Mouse (Mus musculus): ENCODE measurements at regions not wholly inside any gene's neighbourhood (a gene's known extent, or its start where the extent isn't known, plus 50 kb on each side); places are given as distances from the start of the nearest gene placed in this dataset.
A peak's percentile ranks its signal among the peaks of the same experiment; 100 is the strongest.
"Not testable (repeated sequence)": the region's sequence is repeated elsewhere in the genome, so short reads cannot be mapped to it uniquely, and the experiment has no call there.

GRCm38 (mm10) chr10:54858075-54858474 lies 781.7 kb upstream of the Man1a start:
- Histone ChIP-seq H3K4me1 (replicated peaks) (no peaks in the 10 kb centered on the region), H3K9me3 (no peaks in the 10 kb centered on the region), H3K27ac (no peak overlapping the region), H3K4me3 (replicated peaks) (no peak overlapping the region), H3K36me3 (no peaks in the 10 kb centered on the region), H3K4me2 (replicated peaks) (no peak overlapping the region), H3K27me3 (no peaks in the 10 kb centered on the region), H3K9ac (replicated peaks) (no peak overlapping the region)
- no peak for ATAC-seq

- Histone ChIP-seq H3K27ac (no peak overlapping the region), H3K9me3 (no peaks in the 10 kb centered on the region), H3K9ac (replicated peaks) (no peak overlapping the region), H3K4me3 (replicated peaks) (no peak overlapping the region), H3K36me3 (no peaks in the 10 kb centered on the region), H3K27me3 (no peaks in the 10 kb centered on the region), H3K4me1 (replicated peaks) (no peaks in the 10 kb centered on the region), H3K4me2 (replicated peaks) (no peak overlapping the region)
- ATAC-seq = no peak
- 86% methylated on average over 2 of the region's 2 CpGs for WGBS
Measured at GRCm38 (mm10) chr10:54841591-54841990, 765.2 kb upstream of the Man1a start.

DNA sequence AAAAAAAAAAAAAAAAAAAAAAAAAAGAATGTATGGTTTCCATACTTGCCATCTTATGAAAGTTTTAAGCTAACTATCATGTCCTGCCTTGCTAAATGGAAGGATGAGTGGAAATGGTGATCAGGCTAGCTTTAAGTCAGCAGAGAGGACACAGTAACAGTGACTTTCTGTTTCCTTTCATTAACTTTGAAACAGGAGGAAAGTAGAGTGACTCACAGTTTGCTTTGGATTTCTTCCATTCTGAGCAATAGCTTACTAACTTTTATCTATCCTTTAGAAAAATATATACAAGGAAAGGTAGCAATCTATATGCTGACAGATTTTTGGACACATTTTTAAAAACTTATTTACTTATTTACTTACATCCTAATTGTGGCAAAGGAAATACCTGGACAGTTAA lies 762.6 kb upstream of the Man1a start:
- no peaks in the 10 kb centered on the region for H3K9me3 ChIP-seq
- H3K27me3 ChIP-seq = no peaks in the 10 kb centered on the region
- H3K4me2 ChIP-seq (replicated peaks) = no peak overlapping the region
- no peaks in the 10 kb centered on the region for H3K36me3 ChIP-seq
- no peak overlapping the region for H3K9ac ChIP-seq (replicated peaks)
- H3K4me3 ChIP-seq (replicated peaks) = no peak overlapping the region
- no peak for ATAC-seq
- no peak overlapping the region for H3K27ac ChIP-seq
- H3K4me1 ChIP-seq (replicated peaks) = no peaks in the 10 kb centered on the region

- ATAC-seq = no peak
- Histone ChIP-seq H3K27ac (no peak overlapping the region), H3K4me2 (replicated peaks) (no peak overlapping the region), H3K27me3 (no peaks in the 10 kb centered on the region), H3K9me3 (no peaks in the 10 kb centered on the region), H3K4me3 (replicated peaks) (no peak overlapping the region), H3K4me1 (replicated peaks) (no peaks in the 10 kb centered on the region), H3K9ac (replicated peaks) (no peak overlapping the region), H3K36me3 (no peaks in the 10 kb centered on the region)
- WGBS = 91% methylated on average over 2 of the region's 2 CpGs
Measured at GRCm38 (mm10) chr10:54814604-54815122, 738.3 kb upstream of the Man1a start.

DNA sequence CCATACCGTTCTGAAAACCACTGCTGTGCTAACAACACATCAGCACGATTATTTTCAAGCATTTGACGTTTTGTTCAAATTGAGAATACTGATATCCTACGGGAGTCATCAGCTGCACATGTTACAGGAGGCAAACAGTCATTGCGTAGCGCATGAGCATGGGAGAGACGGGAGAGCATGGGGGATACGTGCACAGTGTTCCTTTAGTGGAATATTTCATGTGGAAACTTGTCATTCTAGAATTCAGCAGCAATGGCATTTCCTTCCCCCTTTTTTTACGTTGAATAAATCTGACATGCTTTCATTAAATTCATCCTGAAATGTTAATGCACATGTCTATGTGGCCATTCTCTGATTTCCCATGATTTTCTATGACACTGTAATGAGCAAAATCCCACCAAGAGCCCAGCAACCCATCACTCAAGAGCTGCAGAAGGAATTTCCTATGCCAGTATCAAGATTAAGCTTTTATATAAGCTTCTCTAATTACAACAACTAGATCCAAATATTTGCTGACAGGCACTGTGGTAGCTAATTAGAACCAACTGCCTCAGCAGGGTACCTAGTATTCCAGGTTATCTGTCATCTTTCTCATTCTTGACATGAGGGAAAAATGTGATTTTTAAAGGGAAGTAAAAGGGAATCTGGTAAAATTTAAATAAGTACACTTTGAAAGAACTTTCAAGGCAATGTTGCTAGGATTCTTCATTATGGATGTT lies 723.2 kb upstream of the Man1a start:
- WGBS = 61% methylated on average over 9 of the region's 9 CpGs
- Histone ChIP-seq H3K9me3 (no peaks in the 10 kb centered on the region), H3K36me3 (no peaks in the 10 kb centered on the region), H3K27ac (peak overlapping the region; percentile 64), H3K27me3 (no peaks in the 10 kb centered on the region), H3K4me3 (replicated peaks) (no peak overlapping the region), H3K9ac (replicated peaks) (no peak overlapping the region), H3K4me2 (replicated peaks) (no peak overlapping the region), H3K4me1 (replicated peaks) (peaks cover 7% of the 10 kb centered on the region; the same call in 1 of the 2 replicates)
- ATAC-seq = peak; percentile 83

GRCm38 (mm10) chr10:54797306-54797705 lies 720.9 kb upstream of the Man1a start:
- no peak for ATAC-seq
- no peak overlapping the region for H3K4me3 ChIP-seq (replicated peaks)
- H3K4me1 ChIP-seq (replicated peaks) = peaks cover 7% of the 10 kb centered on the region; the same call in 1 of the 2 replicates
- WGBS = 74% methylated on average over 2 of the region's 2 CpGs
- no peak overlapping the region for H3K9ac ChIP-seq (replicated peaks)
- no peaks in the 10 kb centered on the region for H3K36me3 ChIP-seq
- H3K9me3 ChIP-seq = no peaks in the 10 kb centered on the region
- no peak overlapping the region for H3K27ac ChIP-seq
- H3K27me3 ChIP-seq = no peaks in the 10 kb centered on the region
- no peak overlapping the region for H3K4me2 ChIP-seq (replicated peaks)

DNA sequence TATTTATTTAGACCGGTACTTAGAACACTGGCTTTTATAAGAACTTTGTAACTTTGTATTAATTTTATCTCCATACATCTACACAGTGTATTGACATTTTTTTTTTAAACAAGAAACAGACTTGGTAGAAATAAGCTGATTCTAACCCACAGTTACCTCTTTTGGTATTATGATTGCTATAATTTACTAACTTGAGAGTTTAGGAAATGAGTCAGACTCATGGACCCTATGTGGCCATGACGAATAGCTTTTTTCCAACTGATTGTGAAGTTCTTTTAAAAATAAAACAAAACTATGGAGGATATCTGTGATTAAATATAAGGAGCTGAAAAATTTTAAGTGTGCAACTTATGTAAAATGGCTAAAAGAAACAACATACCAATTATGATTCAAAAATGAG lies 684.7 kb upstream of the Man1a start:
- H3K4me1 ChIP-seq (replicated peaks) = no peaks in the 10 kb centered on the region
- H3K4me3 ChIP-seq (replicated peaks) = no peak overlapping the region
- no peak overlapping the region for H3K27ac ChIP-seq
- WGBS = 96% methylated on average over 2 of the region's 2 CpGs
- no peak overlapping the region for H3K4me2 ChIP-seq (replicated peaks)
- no peak for ATAC-seq
- H3K9ac ChIP-seq (replicated peaks) = no peak overlapping the region
- H3K27me3 ChIP-seq = no peaks in the 10 kb centered on the region
- no peaks in the 10 kb centered on the region for H3K36me3 ChIP-seq
- H3K9me3 ChIP-seq = no peaks in the 10 kb centered on the region

DNA sequence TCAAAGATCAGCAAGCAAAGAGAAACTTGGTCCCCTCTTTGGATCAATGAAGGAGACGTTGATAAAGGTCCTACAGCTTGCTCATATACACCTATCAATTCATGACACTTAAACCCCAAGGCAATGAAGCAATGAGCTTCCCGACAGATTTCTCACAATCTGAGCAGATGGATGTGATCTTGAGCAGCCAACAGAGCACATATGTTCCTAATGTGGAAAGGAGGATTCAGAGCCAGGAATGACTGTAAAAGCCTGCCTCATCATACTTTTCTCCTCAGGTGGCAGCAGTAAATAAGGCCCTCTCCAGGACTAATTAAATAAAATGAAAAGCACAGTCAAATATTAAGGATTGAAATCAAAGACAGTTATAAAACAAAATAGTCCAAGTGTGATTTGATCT lies 672.8 kb upstream of the Man1a start:
- ATAC-seq = no peak

DNA sequence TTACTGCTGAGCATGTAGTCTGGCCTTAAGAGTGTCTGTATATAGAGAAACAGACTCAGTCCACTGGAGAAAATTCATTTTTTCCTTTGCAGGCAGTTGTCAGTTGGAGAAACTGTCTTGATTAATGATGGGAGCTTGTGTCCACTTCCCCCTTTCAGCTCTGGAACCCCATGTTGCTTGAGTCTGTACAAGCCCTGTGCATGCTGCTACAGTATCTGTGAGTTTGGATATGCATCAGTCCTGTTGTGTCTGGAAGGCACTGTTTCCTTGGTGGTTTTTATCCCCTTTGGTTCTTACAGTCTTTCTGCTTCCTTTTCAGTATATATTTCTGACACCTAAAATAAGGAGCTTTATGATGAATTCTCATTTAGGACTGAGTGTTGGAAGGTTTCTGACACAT lies 660.7 kb upstream of the Man1a start:
- no peak overlapping the region for H3K27ac ChIP-seq
- no peaks in the 10 kb centered on the region for H3K4me1 ChIP-seq (replicated peaks)
- no peaks in the 10 kb centered on the region for H3K27me3 ChIP-seq
- H3K4me2 ChIP-seq (replicated peaks) = no peak overlapping the region
- H3K36me3 ChIP-seq = no peaks in the 10 kb centered on the region
- H3K4me3 ChIP-seq (replicated peaks) = no peak overlapping the region
- H3K9me3 ChIP-seq = no peaks in the 10 kb centered on the region
- H3K9ac ChIP-seq (replicated peaks) = no peak overlapping the region
- ATAC-seq = no peak

More for the DNA sequence above, 672.8 kb upstream of the Man1a start:
- no peak overlapping the region for H3K27ac ChIP-seq
- H3K4me2 ChIP-seq (replicated peaks) = no peak overlapping the region
- no peaks in the 10 kb centered on the region for H3K36me3 ChIP-seq
- no peaks in the 10 kb centered on the region for H3K9me3 ChIP-seq
- H3K27me3 ChIP-seq = no peaks in the 10 kb centered on the region
- H3K4me3 ChIP-seq (replicated peaks) = no peak overlapping the region
- WGBS = 83% methylated on average over 2 of the region's 2 CpGs
- no peak overlapping the region for H3K9ac ChIP-seq (replicated peaks)
- no peaks in the 10 kb centered on the region for H3K4me1 ChIP-seq (replicated peaks)

DNA sequence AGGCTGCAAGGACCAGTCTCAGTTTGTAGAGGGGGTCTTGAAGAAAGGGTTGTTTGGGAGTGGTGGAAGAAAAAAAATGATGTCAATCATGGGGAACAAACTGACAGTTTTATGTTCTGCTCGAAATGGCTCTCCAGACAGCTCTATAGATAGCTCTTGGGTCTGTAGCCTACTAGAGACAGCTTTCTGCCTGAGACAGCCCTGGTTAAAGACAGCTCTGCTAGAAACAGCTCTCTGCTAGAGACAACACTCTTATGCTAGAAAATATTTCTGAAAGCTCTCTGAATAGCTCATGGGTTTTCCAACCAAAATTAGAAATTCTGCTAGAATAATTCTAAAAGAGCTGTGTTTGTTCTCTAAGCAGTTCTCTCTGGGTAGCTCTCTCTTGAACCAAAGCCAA lies 636.3 kb upstream of the Man1a start:
- Histone ChIP-seq H3K4me1 (replicated peaks) (no peaks in the 10 kb centered on the region), H3K4me3 (replicated peaks) (no peak overlapping the region), H3K9ac (replicated peaks) (no peak overlapping the region), H3K27ac (no peak overlapping the region), H3K9me3 (0 out of 2 replicates have a peak, but pooled peaks cover 3% of the 10 kb centered on the region), H3K27me3 (no peaks in the 10 kb centered on the region), H3K36me3 (no peaks in the 10 kb centered on the region), H3K4me2 (replicated peaks) (no peak overlapping the region)
- ATAC-seq = no peak
- WGBS = 81% methylated on average over 1 of the region's 1 CpGs

- not testable (repeated sequence) for H3K9me3 ChIP-seq; H3K4me2 ChIP-seq (replicated peaks); H3K36me3 ChIP-seq; ATAC-seq; H3K4me3 ChIP-seq (replicated peaks); H3K9ac ChIP-seq (replicated peaks); H3K27me3 ChIP-seq; H3K4me1 ChIP-seq (replicated peaks); H3K27ac ChIP-seq
Measured at GRCm38 (mm10) chr10:54667791-54668190, 591.4 kb upstream of the Man1a start.

All from midbrain, embryonic 13.5 days (tissue).